Mouse (Mus musculus) thymus, postnatal 4 days (tissue): ENCODE measurements around the gene Trim2.

Source experiments
- DNase-seq: peaks from one replicate; pipeline ENCODE4 v3.0.0; 2021

Trim2 gene

GRCm38 (mm10) chr3:84181102-84181501, 125.6 kb downstream of the Trim2 start:
- no peak for DNase-seq

DNA sequence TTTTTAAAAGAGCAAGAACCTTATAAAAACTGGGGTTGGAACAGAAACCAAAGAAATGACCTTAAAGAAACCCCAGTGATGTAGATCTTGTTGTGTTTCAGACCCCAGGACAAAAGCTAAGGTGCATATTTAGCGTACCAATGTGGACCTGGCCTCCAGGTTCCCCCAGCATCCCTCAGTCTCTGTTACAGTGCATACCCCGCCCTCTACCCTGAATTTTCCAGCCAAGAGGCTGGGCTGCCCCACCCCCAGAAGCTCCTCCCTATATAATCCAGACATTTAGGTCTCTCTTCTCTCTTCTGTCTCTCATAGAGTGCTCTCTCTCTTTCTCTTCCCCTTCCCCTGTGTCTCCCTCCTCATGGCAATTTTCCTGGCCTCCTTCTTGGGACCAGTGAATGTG, 126.4 kb downstream of the Trim2 start:
- DNase-seq, result no peak

DNA sequence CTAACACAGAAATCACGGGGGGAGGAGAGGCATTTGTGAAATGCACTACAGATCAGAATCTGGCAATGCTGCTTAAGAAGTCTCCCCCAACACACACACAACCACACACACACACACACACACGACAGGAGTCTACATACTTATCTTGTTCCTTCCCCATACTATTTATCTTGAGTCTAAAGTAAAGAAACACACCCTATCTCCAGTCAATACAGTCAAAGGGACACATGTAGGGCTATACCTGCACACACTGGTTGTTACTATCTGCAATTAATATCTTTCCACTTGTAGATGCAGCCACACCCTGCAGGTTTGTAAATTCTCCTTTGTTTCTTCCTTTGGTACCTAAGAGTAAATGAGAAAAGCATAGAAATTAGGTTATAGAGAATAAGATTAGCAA, 128.8 kb downstream of the Trim2 start:
- DNase-seq, result no peak

DNA sequence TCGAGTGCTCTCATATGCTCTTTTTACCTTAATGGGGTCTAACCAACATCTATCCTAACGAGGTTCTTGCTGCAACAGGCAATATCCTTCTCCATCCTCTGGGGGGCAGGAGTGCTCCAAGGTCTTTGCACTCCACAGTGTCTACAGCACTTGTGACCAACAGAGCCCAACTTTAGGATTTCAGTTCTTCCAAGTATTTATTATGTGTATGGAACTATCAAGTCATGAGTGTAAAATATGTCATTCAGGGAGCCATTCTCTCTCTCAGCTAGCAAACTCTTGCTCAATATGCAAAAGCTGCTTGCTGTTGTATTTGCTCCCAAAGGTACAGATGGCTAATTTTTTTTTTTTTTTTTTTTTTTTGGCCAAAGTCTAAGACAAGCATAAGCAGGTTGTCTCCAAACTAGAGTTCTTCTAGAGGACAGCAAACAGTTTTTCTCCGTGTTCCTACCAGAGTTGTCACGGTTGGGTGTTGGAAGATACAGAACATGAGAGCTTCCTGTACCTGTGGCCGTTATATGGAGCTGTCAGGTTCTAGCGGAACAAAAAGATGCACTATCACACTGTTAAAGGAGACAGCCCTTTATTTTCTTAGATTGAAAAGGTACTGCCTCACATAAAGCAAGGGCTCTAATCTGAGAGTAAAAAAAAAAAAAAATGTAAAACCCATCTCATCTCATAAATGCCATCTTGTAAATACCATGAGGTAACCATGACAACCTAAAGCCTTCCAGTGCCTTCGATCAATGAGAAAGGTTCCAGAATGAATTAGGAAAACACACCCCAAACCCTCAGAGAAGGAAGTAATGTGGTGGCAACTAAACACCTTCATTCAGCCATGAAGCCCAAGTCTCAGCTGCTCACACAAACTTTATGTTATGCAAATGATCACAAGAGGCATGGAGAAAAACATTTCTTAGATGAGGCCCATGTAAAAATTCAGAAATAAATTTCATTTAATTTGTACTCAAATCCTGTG, 131.1 kb downstream of the Trim2 start:
- peak; percentile 79 for DNase-seq

DNA sequence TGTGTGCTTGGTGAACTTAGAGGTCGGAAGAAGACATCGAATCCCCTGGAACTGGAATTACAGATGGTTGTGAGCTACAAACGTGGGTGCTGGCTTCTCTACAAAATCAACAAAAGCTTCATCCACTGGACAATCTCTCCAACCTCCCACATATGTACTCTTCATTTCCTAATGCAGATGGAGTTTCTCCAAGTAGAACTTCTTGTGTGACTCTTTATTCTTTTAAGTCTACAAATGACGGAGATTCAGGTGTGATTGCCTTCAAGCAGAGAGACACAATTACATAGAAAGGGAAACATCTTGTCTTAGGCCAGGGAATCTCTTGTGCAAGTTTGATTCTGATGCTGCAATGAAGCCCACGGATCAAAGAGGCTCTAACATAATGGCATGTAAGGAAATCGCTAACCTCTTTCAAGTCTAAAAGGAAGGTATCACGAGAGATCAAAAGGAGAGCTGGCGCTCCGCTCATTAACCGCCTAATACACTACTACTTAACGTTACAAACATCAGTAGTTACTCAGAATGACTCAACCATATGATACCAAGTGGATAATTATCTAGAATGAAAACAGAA, 133.0 kb downstream of the Trim2 start, which contains the start of gene Gm6525:
Gm6525 (plus strand) TSS at position 524 of the 574 bp plus-strand sequence.
- DNase-seq, result no peak

DNA sequence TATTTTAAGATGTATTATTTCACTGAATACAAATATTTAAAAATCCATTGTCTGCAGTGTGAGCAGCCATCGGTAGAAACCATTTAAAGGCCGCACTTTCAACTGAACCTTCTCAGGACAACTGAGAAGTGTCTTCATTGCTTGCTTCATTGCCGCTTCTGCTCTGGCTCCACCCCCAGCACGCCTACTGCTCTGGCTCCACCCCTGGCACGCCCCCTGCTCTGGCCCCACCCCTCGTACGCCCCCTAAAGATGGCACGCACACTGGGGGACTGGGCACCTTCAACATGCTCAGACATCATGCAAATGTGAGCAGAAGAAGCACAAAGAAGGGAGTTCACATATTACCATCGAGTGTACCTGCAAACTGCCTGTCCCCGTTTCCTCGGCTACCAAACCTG, 134.3 kb downstream of the Trim2 start:
- peak; percentile 51 for DNase-seq

DNA sequence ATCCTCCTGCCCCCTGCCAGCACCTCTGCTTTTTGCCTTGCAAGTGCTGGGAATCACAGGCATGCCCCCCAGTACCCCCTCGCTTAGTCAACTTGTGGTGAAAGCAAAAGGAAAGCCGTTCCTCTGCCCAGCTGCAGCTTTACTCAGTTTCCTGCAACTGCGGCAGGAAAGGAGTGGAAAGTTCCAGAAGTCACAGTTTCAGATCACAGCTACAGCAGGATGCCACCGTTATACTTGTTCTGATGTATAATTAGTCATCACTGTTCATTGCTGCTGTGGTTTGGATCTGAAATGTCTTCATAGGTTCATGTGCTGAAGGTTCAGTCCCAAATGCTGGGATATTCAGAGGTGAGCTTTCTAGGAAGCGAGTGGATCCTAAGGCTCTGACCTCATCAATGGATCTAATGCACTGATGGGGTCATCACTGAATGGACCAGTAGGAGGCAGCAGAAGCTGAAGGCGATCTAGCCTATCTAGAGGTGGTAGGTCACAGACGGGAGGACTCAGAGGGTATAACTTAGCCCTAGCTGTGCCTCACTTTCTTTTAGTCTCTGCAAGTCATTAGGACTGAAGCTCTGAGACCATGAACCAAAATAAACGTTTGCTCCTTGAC, 137.2 kb downstream of the Trim2 start:
- DNase-seq, result no peak

DNA sequence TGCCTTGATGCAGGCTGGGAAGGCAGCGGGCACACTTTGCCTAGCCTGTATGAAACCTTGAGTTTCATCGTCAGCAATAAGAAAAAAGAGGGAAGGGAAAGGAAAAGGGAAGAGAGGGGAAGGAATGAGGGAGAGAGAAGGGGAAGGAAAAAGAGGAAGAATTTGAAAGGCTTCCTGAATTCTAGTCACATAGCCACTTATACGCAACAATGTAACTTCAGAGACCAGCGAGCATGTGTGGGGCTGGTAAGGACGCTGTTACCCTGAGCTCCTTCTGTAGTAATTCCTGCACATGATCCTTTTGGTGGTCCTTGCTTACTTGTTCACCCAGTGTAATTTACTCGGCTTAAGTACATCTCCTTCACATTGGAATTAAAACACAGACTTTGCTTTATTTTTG, 137.7 kb downstream of the Trim2 start:
- DNase-seq, result no peak

GRCm38 (mm10) chr3:84166073-84166472, 140.6 kb downstream of the Trim2 start:
- DNase-seq, result no peak

GRCm38 (mm10) chr3:84165391-84165790, 141.3 kb downstream of the Trim2 start:
- DNase-seq, result no peak

DNA sequence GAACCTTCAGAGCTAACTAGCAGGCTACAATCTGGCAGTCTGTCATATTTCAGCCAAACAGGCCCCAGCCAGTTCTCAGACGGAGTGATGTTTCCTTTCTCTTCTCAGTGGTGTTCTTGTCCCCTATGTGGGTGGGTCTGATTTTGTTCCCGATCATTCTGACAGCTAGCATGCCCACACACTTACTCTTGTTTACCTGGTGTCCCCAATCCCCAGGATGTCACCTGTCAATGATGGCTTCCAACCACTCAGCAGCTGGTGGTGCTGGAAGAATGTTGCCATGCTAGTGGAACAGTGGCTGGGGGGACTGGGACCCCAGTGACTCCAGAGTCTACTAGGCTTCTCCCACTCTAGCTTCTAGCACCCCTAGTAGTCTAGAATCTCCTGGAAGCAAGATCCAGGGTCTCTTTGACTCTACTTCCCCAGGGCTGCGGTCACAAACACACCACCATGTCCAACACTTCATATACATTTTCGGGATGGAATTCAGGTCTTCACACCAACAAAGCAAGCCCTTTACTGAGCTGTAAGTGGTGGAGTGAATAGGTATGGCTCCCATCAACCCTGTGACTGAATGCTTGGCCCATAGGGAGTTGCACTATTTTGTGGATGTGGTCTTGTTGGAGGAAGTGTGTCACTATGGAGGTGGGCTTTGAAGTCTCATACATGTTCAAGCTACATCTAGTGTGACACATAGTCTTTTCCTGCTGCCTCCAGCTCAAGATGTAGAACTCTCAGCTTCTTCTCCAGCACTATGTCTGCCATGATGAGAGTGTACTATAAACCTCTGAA, 148.9 kb downstream of the Trim2 start:
- DNase-seq, result no peak

DNA sequence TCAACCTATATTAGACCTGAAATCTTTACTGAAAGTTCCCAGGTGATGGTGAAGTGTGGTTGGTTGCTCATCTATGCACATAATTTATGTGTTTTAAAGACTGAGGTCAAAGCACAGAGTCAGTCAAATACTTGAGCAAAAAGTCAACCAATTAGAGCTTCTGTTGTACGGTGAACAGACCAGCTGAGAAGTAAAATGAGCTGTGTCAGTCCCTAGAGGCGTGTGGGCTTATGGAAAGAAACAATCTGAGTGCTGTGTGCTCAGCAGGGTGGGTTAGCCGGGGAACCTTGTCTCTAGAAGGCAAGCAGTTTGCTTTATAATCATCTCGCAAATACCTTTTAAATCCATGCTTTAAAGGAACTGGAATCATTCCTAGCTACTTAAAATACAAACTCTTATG, 149.7 kb downstream of the Trim2 start:
- DNase-seq, result no peak

DNA sequence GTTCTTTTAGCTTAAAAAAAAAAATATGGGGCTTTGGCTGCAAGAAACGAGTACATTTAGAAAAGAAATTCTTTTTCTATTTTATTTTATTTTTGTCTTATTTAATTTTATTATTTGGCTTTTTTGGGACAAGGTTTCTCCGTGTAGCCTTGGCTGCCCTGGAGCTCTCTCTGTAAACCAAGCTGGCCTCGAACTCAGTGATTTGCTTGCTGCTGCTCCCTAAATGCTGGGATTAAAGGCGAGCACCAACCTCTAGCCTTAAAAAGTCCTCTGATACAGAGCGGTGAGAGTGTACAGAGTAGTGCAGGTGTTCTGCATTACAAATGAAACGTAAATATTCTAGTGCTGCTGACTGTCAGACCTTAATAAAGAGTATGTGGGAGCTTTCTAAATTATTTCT, 150.6 kb downstream of the Trim2 start:
- DNase-seq, result no peak

DNA sequence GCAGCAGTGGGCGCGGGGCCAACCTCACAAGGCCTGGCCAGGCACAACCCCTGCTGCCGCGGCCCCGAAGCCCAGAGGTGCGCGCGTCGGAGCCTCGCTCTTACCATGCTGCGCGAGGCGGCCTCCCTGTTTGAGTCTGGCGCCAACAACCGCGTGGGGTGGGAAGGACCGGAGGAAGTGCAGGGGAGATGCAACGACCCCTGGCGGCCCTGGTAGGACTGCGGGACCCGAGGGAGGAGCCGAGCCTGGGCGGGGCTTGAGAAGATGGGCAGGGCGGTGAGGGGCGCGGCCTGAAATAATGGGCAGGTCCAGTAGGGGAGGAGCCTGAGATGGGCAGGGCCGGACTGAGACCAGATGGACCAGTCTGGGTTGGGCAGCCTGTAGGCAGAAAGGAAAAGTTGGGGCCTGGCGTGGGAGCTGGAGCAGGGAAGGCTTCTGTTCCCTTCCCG, 151.1 kb downstream of the Trim2 start, which contains the start of gene Mnd1:
Mnd1 (minus strand) TSS at position 229 of the 449 bp plus-strand sequence.
- DNase-seq, result peak; percentile 99

DNA sequence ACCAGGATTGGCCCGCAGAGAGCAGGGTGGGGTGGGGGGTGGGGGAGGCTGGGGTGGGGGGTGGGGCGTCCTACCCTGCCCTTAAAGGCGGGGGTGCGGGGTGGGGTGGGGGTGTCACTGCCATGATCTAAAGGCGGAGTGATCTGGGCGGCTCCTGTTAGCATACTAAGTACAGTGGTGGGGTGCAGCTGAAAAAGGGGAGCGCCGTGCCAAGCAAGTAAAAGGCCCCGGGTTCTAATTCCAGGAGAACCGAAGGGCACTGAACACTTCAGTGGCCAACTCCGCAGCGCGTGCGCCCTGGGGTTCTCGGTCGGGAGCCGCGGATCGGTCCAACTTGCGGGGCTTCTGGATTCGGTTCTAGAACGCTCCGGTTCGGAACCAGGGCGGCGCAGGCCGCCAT, 151.5 kb downstream of the Trim2 start:
- no peak for DNase-seq

DNA sequence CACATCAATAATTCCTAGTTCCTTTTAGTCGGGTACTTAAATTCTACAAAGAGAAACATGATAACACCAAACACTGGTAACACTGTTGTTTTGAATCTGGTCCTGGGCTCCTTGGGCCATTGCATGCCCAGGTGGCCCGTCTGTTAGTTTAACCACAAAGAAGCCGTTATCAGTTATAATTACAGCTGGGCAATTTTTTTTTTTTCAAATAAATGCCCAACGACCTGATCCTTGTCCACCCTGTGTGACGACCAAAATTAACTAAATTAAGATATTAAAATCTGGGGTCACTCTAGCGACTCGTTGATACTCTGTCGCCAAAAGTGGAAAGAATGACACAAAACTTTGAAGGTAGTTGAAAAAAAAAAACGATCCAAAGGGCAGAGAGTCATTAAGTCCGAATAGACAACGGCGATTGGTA, 151.9 kb downstream of the Trim2 start:
- DNase-seq, result no peak

- no peak for DNase-seq
Observed at GRCm38 (mm10) chr3:84149831-84150230, 156.8 kb downstream of the Trim2 start.

GRCm38 (mm10) chr3:84140947-84141346, 165.7 kb downstream of the Trim2 start:
- no peak for DNase-seq

DNA sequence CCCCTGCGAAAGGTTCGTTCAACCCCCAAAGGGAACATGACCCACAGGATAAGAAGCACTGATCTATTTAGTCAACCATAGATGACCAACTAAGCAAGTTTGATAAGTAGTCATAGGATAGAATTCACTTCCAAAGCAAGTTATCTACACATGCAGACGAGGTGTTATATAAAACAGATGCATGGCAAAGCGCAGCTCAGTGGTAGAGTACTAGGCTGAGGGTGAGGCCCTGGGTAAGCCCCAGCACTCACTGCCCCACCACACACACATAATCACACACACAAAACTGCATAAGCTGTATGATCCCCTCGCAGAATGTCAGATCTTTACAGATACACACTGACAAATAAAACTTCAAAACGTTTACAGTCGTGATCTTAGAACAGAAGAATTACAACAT, 170.2 kb downstream of the Trim2 start:
- no peak for DNase-seq

DNA sequence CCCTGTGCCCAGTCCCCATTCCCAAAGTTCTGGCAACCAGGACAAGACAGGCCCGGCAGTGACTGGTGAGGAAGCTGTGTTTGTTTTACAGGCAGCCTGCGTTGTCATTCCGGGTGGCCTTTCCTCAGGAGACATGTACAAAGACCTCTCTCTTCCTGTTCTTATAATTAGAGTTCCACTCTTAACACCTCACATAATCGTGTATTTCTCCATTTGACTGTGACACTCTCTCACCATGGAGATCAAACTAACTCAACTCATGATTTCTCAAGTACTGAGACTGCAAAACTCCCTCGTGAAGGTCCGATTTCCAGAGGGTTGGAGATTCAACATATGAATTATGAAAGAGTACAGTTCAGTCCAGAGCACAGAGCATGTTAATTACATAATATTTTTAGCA, 170.7 kb downstream of the Trim2 start:
- DNase-seq, result no peak

GRCm38 (mm10) chr3:84135387-84135786, 171.3 kb downstream of the Trim2 start:
- no peak for DNase-seq

DNA sequence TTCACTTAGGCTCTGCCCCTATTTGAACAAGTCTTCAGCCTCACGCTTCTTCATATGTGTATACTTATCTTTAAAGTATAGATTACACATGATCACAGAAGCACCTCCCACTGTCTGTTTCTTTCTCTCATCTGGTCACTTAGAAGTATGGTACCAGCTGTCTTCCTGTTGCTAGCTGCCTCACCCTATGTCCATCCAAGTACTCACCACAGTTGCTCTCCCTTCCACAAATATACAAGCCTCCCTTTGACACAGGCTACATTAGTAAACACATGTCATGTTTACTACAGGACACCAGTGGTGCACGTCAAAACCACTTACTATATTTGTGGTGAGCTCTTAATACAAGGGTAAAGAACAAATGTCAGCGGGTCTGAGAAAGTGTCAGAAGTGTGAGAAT, 175.3 kb downstream of the Trim2 start:
- DNase-seq, result no peak

- DNase-seq, result no peak
Observed at GRCm38 (mm10) chr3:84130776-84131175, 175.9 kb downstream of the Trim2 start.
